Mouse (Mus musculus): ENCODE data around the gene Faf1. TPM values are rescaled to one million over a fixed set of nuclear protein-coding genes. Genes with fewer than 3 reads are reported as not detected.

The Faf1 gene
- polyA plus RNA-seq, 2 experiments: 7.3 to 16.6 TPM

DNA sequence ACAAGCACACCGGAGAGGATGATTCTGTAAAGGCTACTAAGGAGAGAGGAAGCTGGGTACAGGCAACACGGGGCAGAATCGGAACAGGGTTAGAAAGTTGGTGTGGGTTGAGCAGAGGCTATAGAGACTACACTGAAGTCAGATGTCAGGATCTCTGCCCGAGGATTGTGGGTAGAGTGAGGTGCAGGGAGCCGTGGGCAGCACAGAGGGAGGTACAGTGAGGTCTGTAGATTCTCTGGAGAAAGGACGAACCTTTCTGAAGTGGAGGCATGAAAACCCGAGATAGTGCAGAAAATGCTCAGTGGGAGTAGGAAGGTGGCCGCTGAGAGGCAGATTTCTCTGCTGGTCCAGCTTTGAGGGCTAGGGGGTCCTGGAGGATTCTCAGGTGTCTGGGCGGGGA, 309.9 kb downstream of the Faf1 start:
- H3K36me3 ChIP-seq (replicated peaks; ENCODE audit: control insufficient read depth, insufficient read depth, low read depth): no peaks in the 10 kb centered on the region
- H3K9ac ChIP-seq (replicated peaks): no peak overlapping the region
- H3K4me1 ChIP-seq (replicated peaks; ENCODE audit: control insufficient read depth in 2 of 2, insufficient read depth in 2 of 2, low read length in 1 of 2): no peaks in the 10 kb centered on the region
- no peaks in the 10 kb centered on the region for H3K9me3 ChIP-seq (ENCODE audit: control insufficient read depth, low read length)
- WGBS (ENCODE audit: insufficient replicate concordance): 1% methylated on average over 9 of the region's 9 CpGs
- ATAC-seq (ENCODE audit: insufficient read depth) (no peak), DNase-seq (ENCODE audit: low read depth in 3 of 3, low spot score in 3 of 3) (no peak)
- no peak overlapping the region for H3K4me3 ChIP-seq (ENCODE audit: insufficient read depth in 1 of 2, low read depth in 2 of 2, low read length in 2 of 2)
- H3K4me2 ChIP-seq (ENCODE audit: low read depth): no peak overlapping the region
- peaks cover 82% of the 10 kb centered on the region for H3K27me3 ChIP-seq (ENCODE audit: control insufficient read depth, insufficient read depth, low read length)
- TF ChIP-seq CTCF (IDR thresholded peaks at IDR 0.05; ENCODE audit: low read depth) (no peak), EP300 (IDR thresholded peaks at IDR 0.05; ENCODE audit: low read depth) (no peak)
- no peak overlapping the region for H3K27ac ChIP-seq

- H3K4me3 ChIP-seq (ENCODE audit: insufficient read depth in 1 of 2, low read depth in 2 of 2, low read length in 2 of 2): no peak overlapping the region
- no peak for ATAC-seq (ENCODE audit: insufficient read depth)
- no peaks in the 10 kb centered on the region for H3K36me3 ChIP-seq (replicated peaks; ENCODE audit: control insufficient read depth, insufficient read depth, low read depth)
- no peak overlapping the region for H3K27ac ChIP-seq
- no peak for TF ChIP-seq CTCF (IDR thresholded peaks at IDR 0.05; ENCODE audit: low read depth)
- TF ChIP-seq EP300 (IDR thresholded peaks at IDR 0.05; ENCODE audit: low read depth): no peak
- no peaks in the 10 kb centered on the region for H3K9me3 ChIP-seq (ENCODE audit: control insufficient read depth, low read length)
- no peak overlapping the region for H3K9ac ChIP-seq (replicated peaks)
- WGBS (ENCODE audit: insufficient replicate concordance): 8% methylated on average over 13 of the region's 13 CpGs
- H3K4me2 ChIP-seq (ENCODE audit: low read depth): no peak overlapping the region
- peaks cover 77% of the 10 kb centered on the region for H3K27me3 ChIP-seq (ENCODE audit: control insufficient read depth, insufficient read depth, low read length)
- no peak for DNase-seq (ENCODE audit: low read depth in 3 of 3, low spot score in 3 of 3)
- no peaks in the 10 kb centered on the region for H3K4me1 ChIP-seq (replicated peaks; ENCODE audit: control insufficient read depth in 2 of 2, insufficient read depth in 2 of 2, low read length in 1 of 2)
Measured at GRCm38 (mm10) chr4:109986748-109987355, 310.5 kb downstream of the Faf1 start.

DNA sequence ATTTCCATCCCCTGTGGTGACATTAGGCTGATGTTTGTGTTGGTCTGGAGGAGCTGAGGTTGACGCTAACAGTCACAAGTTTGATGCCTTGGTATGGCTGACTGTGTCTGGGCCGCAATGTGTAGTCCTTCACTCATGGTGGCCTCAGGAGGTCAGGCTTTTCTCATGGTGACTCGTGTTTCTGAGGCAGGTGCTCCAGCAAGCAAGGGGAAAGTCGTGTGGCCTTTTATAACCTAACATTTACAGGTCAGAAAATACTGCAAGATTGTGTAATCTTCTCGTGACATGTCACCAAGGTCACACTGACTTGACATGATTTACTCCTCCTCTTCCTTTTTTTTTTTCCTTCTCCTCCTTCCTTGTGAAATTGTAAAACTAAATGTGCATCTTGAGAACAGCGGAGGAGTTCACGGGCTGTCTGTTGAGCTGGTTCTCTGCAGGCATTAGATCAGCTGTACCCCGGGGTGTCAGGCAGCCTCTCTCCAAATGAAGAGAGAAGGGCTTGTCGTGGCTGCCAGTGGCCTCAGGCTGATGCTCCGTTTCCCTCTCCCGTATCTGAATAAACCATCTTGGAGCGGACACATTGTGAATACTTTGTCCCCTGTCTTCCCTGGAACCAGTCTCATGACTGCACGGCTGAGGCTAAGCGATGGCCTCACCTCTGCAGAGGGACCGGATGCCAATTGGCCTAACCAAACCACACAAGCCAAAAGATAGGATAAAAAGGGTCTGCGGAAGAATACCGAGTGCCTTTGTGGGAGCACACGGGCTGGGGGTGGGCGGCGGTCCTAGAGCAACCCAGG, 311.4 kb downstream of the Faf1 start:
- WGBS (ENCODE audit: insufficient replicate concordance): 1% methylated on average over 19 of the region's 20 CpGs
- DNase-seq (ENCODE audit: low read depth in 3 of 3, low spot score in 3 of 3) (no peak), ATAC-seq (ENCODE audit: insufficient read depth) (no peak)
- Histone ChIP-seq H3K9ac (replicated peaks) (no peak overlapping the region), H3K4me3 (ENCODE audit: insufficient read depth in 1 of 2, low read depth in 2 of 2, low read length in 2 of 2) (no peak overlapping the region), H3K27me3 (ENCODE audit: control insufficient read depth, insufficient read depth, low read length) (peaks cover 68% of the 10 kb centered on the region), H3K4me2 (ENCODE audit: low read depth) (no peak overlapping the region), H3K27ac (no peak overlapping the region), H3K36me3 (replicated peaks; ENCODE audit: control insufficient read depth, insufficient read depth, low read depth) (no peaks in the 10 kb centered on the region), H3K9me3 (ENCODE audit: control insufficient read depth, low read length) (no peaks in the 10 kb centered on the region), H3K4me1 (replicated peaks; ENCODE audit: control insufficient read depth in 2 of 2, insufficient read depth in 2 of 2, low read length in 1 of 2) (no peaks in the 10 kb centered on the region)
- TF ChIP-seq EP300 (IDR thresholded peaks at IDR 0.05; ENCODE audit: low read depth) (no peak), CTCF (IDR thresholded peaks at IDR 0.05; ENCODE audit: low read depth) (no peak)

GRCm38 (mm10) chr4:109988411-109988810, 312.0 kb downstream of the Faf1 start:
- no peak for TF ChIP-seq EP300 (IDR thresholded peaks at IDR 0.05; ENCODE audit: low read depth)
- no peak for TF ChIP-seq CTCF (IDR thresholded peaks at IDR 0.05; ENCODE audit: low read depth)
- ATAC-seq (ENCODE audit: insufficient read depth): no peak
- no peaks in the 10 kb centered on the region for H3K4me1 ChIP-seq (replicated peaks; ENCODE audit: control insufficient read depth in 2 of 2, insufficient read depth in 2 of 2, low read length in 1 of 2)
- H3K27me3 ChIP-seq (ENCODE audit: control insufficient read depth, insufficient read depth, low read length): peaks cover 61% of the 10 kb centered on the region
- no peak overlapping the region for H3K4me3 ChIP-seq (ENCODE audit: insufficient read depth in 1 of 2, low read depth in 2 of 2, low read length in 2 of 2)
- H3K36me3 ChIP-seq (replicated peaks; ENCODE audit: control insufficient read depth, insufficient read depth, low read depth): no peaks in the 10 kb centered on the region
- H3K9ac ChIP-seq (replicated peaks): no peak overlapping the region
- 5% methylated on average over 5 of the region's 5 CpGs for WGBS (ENCODE audit: insufficient replicate concordance)
- no peak for DNase-seq (ENCODE audit: low read depth in 3 of 3, low spot score in 3 of 3)
- H3K27ac ChIP-seq: no peak overlapping the region
- no peaks in the 10 kb centered on the region for H3K9me3 ChIP-seq (ENCODE audit: control insufficient read depth, low read length)
- no peak overlapping the region for H3K4me2 ChIP-seq (ENCODE audit: low read depth)

DNA sequence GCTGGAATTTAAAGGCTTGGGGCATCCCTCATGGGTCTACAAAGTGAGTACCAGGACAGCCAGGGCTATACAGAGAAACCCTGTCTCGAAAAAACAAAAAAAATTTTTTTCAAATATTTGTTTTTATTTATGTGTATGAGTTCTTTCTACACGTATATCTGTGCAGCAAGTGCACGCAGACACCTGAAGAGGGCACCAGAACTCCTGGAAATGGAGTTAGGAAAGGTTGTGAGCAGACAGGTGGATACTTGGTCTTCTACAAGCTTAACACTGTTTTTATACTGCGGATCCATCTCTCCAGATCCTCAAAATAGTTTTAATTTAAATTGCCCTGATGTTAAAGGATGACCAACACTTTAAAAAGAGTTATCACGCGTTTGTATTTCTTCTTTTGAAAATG, 312.8 kb downstream of the Faf1 start:
- 28% methylated on average over 6 of the region's 6 CpGs for WGBS (ENCODE audit: insufficient replicate concordance)
- Histone ChIP-seq H3K36me3 (replicated peaks; ENCODE audit: control insufficient read depth, insufficient read depth, low read depth) (no peaks in the 10 kb centered on the region), H3K9ac (replicated peaks) (no peak overlapping the region), H3K9me3 (ENCODE audit: control insufficient read depth, low read length) (no peaks in the 10 kb centered on the region), H3K4me2 (ENCODE audit: low read depth) (no peak overlapping the region), H3K27me3 (ENCODE audit: control insufficient read depth, insufficient read depth, low read length) (peaks cover 53% of the 10 kb centered on the region), H3K4me1 (replicated peaks; ENCODE audit: control insufficient read depth in 2 of 2, insufficient read depth in 2 of 2, low read length in 1 of 2) (no peaks in the 10 kb centered on the region), H3K27ac (no peak overlapping the region), H3K4me3 (ENCODE audit: insufficient read depth in 1 of 2, low read depth in 2 of 2, low read length in 2 of 2) (no peak overlapping the region)
- TF ChIP-seq EP300 (IDR thresholded peaks at IDR 0.05; ENCODE audit: low read depth): no peak
- TF ChIP-seq CTCF (IDR thresholded peaks at IDR 0.05; ENCODE audit: low read depth): no peak
- ATAC-seq (ENCODE audit: insufficient read depth) (no peak), DNase-seq (ENCODE audit: low read depth in 3 of 3, low spot score in 3 of 3) (no peak)

All from liver, embryonic 14.5 days (tissue).